Mouse (Mus musculus) stomach, postnatal 0 days (tissue): ENCODE data around the gene Tm9sf4. TPM values are rescaled to one million over a fixed set of nuclear protein-coding genes. Genes with fewer than 3 reads are reported as not detected.

Source experiments
- ATAC-seq: fragments of 200-750 bp; cut with Nextera tagmentation; 2 replicates; pipeline ENCODE4 v1.8.0; 2017; ENCODE audit not compliant: low FRiP score, low TSS enrichment
- DNase-seq: peaks from one replicate; pipeline ENCODE4 v3.0.0-alpha.2; 2016; ENCODE audit warnings: low spot score
- H3K27ac ChIP-seq: fragments of 300-500 bp; sonication (generic); replicated peaks from 2 replicates; pipeline ENCODE4 v1.5.1; 2014; ENCODE audit warnings: mild to moderate bottlenecking, control low read depth
- H3K27me3 ChIP-seq: fragments of 300-500 bp; sonication (generic); 2 replicates; pipeline ENCODE4 v1.6.1; 2014; ENCODE audit warnings: low read length; ENCODE audit not compliant: control insufficient read depth, insufficient read depth
- H3K36me3 ChIP-seq: fragments of 300-500 bp; sonication (generic); 2 replicates; pipeline ENCODE4 v1.6.1; 2014; ENCODE audit warnings: low read length, mixed read lengths; ENCODE audit not compliant: control insufficient read depth, insufficient read depth
- H3K4me1 ChIP-seq: fragments of 300-500 bp; sonication (generic); replicated peaks from 2 replicates; pipeline ENCODE4 v1.6.1; 2014; ENCODE audit warnings: antibody characterized with exemption; ENCODE audit not compliant: control insufficient read depth, insufficient read depth
- H3K4me2 ChIP-seq: fragments of 300-500 bp; sonication (generic); replicated peaks from 2 replicates; pipeline ENCODE4 v1.6.1; 2014; ENCODE audit warnings: low read depth, mild to moderate bottlenecking, control low read depth, moderate library complexity
- H3K4me3 ChIP-seq: fragments of 300-500 bp; sonication (generic); 2 replicates; pipeline ENCODE4 v1.5.1; 2014; ENCODE audit warnings: low read depth, low read length, control low read depth
- H3K9ac ChIP-seq: fragments of 300-500 bp; sonication (generic); 2 replicates; pipeline ENCODE4 v1.6.1; 2014; ENCODE audit warnings: mild to moderate bottlenecking, low read length, control low read depth, mixed read lengths
- H3K9me3 ChIP-seq: fragments of 300-500 bp; sonication (generic); 2 replicates; pipeline ENCODE4 v1.6.1; 2016; ENCODE audit warnings: low read length; ENCODE audit not compliant: control insufficient read depth
- CTCF ChIP-seq: IDR thresholded peaks from 2 replicates; pipeline ENCODE4 v1.5.1; 2016; ENCODE audit warnings: antibody characterized with exemption, low read depth, mild to moderate bottlenecking, moderate library complexity
- EP300 ChIP-seq: optimal IDR thresholded peaks from 2 replicates; pipeline ENCODE3; 2016; ENCODE audit warnings: antibody characterized with exemption
- WGBS: fragments of 180-500 bp; shearing (Covaris S2); extraction: QIAGEN DNeasy Blood & Tissue Kit; methylation state at CpG from one replicate; pipeline ENCODE4 v1.1.7; 2014; 5-methylcytosine and 5-hydroxymethylcytosine counted together
- polyA plus RNA-seq: library from polyadenylated mRNA; unstranded; fragments of >200 nt; fragmentation: Nextera tagmentation; extraction: Ambion mirVana; gene quantifications from 2 replicates; pipeline ENCODE4 v1.2.1, GENCODE M21; 2015

Gene Tm9sf4
- polyA plus RNA-seq, 1 experiment from 2014 or later = 45.6 TPM

DNA sequence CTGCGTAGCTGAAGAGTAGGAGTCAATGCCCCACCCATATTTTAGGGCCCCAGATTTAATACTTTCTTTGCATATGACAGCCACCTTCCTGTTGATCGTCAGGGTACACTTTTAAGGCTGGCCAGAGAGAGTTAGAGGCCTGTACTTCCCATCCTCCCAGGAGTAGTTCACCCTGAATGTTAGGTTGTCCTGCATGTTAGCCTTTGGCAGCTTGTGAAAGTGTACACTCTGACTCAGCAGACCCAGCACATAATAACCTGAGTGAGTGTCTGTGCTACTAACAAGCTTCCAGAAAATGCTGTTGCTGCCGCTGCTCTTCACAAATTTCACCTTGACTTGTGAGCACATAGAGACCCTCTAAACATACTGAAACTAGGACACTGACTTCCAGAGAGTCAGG is 16.1 kb downstream of the Tm9sf4 start:
- Histone ChIP-seq H3K27me3 (no peaks in the 10 kb centered on the region), H3K9ac (no peak overlapping the region), H3K4me2 (no peak overlapping the region), H3K4me1 (no peaks in the 10 kb centered on the region), H3K9me3 (no peaks in the 10 kb centered on the region), H3K36me3 (peaks cover 3% of the 10 kb centered on the region; the same call in 1 of the 2 replicates), H3K27ac (no peak overlapping the region), H3K4me3 (no peak overlapping the region)
- 79% methylated on average over 3 of the region's 3 CpGs for WGBS
- DNase-seq = peak; percentile 20
- ATAC-seq = peak; percentile 71; the same call in 1 of the 2 replicates
- TF ChIP-seq EP300 = no peak
- TF ChIP-seq CTCF = no peak

DNA sequence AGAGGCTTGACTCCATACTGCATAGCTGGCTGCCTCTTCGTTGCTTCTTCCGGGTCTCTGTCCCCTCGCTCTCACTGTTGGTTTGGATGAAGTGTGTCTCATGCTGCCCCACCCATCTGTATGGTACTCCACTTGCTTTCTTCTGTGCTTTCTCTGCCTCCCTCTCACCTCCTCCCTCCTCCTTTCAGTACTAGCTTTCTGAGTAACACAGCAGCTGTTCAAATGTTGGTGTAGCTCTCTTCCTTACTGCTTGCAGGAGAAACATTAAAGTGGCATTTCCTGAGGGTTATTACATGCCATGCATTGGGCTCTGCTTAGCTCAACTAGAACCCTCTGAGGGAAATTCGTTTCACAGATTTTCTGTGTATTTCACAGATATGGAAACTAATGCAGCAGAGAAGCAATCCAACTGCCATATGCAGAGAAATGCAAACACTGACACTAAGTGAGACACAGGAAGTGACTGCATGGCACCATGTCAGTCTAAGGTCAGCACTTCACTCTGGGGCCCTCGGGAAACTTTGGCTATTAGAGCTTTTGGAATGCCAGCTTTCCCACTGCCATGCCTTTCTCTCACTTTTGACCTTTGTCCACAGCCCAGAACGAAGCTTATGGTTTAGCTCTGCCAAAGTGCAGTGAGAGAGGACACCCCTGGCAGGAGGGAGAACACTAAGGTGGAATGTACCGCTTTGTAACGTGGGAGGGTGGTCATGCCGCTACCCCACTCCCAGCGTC is 18.2 kb downstream of the Tm9sf4 start:
- Histone ChIP-seq H3K9ac (no peak overlapping the region), H3K27ac (no peak overlapping the region), H3K36me3 (peaks cover 10% of the 10 kb centered on the region), H3K4me1 (no peaks in the 10 kb centered on the region), H3K4me3 (no peak overlapping the region), H3K4me2 (no peak overlapping the region), H3K27me3 (no peaks in the 10 kb centered on the region), H3K9me3 (no peaks in the 10 kb centered on the region)
- 79% methylated on average over 10 of the region's 10 CpGs for WGBS
- ATAC-seq (no peak), DNase-seq (no peak)
- TF ChIP-seq EP300 (no peak), CTCF (no peak)

DNA sequence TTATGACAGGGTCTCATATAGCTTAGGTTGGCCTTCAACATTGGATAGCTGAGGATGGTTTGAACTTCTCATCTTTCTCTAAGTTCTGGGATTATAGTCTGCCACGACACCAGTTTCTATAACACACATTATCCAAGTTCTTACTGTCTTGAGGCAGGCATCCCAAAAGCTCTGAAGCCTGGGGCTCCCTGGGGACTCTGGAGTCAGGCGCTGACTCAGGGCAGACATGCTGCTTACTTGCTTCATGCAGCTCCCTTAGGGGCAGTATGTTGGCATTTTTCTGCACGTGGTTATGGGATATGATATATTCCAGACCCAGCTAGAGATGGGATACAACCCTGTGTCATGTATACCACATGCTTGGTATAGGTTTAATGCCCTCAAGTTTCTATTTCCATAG is 18.9 kb downstream of the Tm9sf4 start:
- WGBS = 81% methylated on average over 3 of the region's 3 CpGs
- TF ChIP-seq EP300 = no peak
- TF ChIP-seq CTCF = no peak

DNA sequence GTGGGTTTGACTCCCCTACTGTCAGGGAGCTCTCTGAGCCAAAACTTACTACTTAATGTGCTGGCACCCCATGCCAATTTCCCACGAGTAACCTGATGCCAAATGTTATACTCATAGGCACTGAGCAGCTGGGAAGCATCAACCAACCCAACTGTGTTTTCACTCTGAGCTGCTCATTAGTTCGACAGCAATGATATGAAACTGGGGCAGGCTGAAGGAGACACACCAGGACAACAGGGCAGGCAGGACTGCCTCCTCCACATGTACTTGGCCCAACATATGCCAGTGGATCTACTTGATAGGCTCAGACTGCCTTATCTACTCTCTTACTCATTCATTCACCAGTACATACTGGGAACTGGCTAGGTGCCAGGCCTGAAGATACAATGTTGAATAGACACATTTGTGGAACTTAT is 25.1 kb downstream of the Tm9sf4 start:
- ATAC-seq (peak; percentile 76; the same call in 1 of the 2 replicates), DNase-seq (peak; percentile 61)
- H3K4me3 ChIP-seq = no peak overlapping the region
- H3K27ac ChIP-seq = no peak overlapping the region
- H3K9me3 ChIP-seq = no peaks in the 10 kb centered on the region
- no peaks in the 10 kb centered on the region for H3K27me3 ChIP-seq
- TF ChIP-seq CTCF = no peak
- no peak for TF ChIP-seq EP300
- H3K4me1 ChIP-seq = no peaks in the 10 kb centered on the region
- peaks cover 42% of the 10 kb centered on the region for H3K36me3 ChIP-seq
- H3K9ac ChIP-seq = no peak overlapping the region
- WGBS = 55% methylated on average over 2 of the region's 2 CpGs
- H3K4me2 ChIP-seq = no peak overlapping the region

More for the DNA sequence above, 18.9 kb downstream of the Tm9sf4 start:
- H3K9me3 ChIP-seq = no peaks in the 10 kb centered on the region
- no peak overlapping the region for H3K27ac ChIP-seq
- H3K4me1 ChIP-seq = no peaks in the 10 kb centered on the region
- peaks cover 10% of the 10 kb centered on the region for H3K36me3 ChIP-seq
- DNase-seq (no peak), ATAC-seq (no peak)
- H3K4me2 ChIP-seq = no peak overlapping the region
- H3K9ac ChIP-seq = no peak overlapping the region
- no peaks in the 10 kb centered on the region for H3K27me3 ChIP-seq
- no peak overlapping the region for H3K4me3 ChIP-seq

DNA sequence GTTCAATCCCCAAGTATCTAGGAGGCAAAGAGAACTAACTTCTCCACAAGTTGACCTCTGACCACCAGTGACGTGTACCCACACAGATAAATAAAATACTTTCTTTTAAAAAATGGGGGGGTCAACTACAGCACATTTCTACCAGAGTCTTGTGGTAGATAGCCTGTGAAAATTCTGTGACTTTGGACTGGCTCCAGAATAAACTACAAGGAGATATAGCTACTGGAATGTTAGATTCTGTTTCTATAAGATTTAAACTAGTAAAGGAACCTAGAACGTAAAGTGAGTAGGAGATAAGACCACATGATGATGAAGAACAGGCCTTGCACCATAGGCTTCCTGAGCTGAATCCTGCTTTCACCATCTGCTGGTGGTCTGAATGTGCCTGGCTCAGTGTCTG is 26.7 kb downstream of the Tm9sf4 start:
- 67% methylated on average over 2 of the region's 2 CpGs for WGBS
- DNase-seq (no peak), ATAC-seq (no peak)
- H3K4me1 ChIP-seq = no peaks in the 10 kb centered on the region
- no peak overlapping the region for H3K27ac ChIP-seq
- no peaks in the 10 kb centered on the region for H3K27me3 ChIP-seq
- peaks cover 51% of the 10 kb centered on the region for H3K36me3 ChIP-seq
- H3K4me3 ChIP-seq = no peak overlapping the region
- no peak for TF ChIP-seq EP300
- TF ChIP-seq CTCF = no peak
- H3K4me2 ChIP-seq = no peak overlapping the region
- H3K9me3 ChIP-seq = no peaks in the 10 kb centered on the region
- H3K9ac ChIP-seq = no peak overlapping the region

DNA sequence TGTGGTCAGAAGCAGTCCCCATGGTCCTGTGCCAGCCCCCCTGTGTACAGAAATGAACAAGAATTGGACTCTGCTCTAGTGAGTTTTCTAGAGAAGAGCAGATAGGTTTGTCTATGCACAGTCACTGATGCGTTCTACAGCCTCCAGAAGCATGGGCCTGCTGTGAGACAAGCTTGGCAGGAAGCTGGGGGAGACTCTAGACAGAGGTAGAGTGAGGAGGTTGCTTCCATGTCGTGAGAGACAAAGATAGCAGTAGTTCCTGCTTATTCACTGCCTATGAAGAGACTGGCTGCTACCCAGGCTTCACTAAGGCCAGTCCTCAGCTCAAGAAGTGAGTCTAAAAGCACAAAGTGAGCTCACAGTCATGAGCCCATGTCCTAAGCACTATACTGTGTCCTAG is 30.1 kb downstream of the Tm9sf4 start:
- Histone ChIP-seq H3K4me3 (no peak overlapping the region), H3K9me3 (no peaks in the 10 kb centered on the region), H3K27ac (no peak overlapping the region), H3K9ac (no peak overlapping the region), H3K4me1 (no peaks in the 10 kb centered on the region), H3K36me3 (peaks cover 55% of the 10 kb centered on the region), H3K27me3 (no peaks in the 10 kb centered on the region), H3K4me2 (no peak overlapping the region)
- WGBS = 87% methylated on average over 2 of the region's 2 CpGs
- DNase-seq (no peak), ATAC-seq (no peak)
- no peak for TF ChIP-seq EP300
